Mouse (Mus musculus): ENCODE results near the gene Dusp14.

The Dusp14 gene

DNA sequence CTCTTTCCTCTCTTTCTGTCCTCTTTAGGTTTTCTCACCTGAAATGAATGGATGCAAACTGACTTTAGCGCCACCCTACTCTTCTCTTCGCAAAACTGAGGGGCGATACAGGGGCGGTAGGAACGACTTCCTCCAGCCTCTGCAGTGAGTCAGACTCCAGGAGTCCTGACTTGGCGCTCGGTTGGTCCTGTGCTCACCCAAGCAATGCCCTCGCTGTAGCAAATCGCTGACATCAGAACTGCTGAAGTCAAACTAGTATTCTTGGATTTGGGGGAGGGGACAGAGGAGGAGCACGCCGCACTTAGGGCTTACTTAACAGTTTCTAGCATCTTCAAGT, at the start of gene Dusp14:
Dusp14 (minus strand) TSS at position 228 of the 337 bp plus-strand sequence.
- peak; percentile 59 for DNase-seq

DNA sequence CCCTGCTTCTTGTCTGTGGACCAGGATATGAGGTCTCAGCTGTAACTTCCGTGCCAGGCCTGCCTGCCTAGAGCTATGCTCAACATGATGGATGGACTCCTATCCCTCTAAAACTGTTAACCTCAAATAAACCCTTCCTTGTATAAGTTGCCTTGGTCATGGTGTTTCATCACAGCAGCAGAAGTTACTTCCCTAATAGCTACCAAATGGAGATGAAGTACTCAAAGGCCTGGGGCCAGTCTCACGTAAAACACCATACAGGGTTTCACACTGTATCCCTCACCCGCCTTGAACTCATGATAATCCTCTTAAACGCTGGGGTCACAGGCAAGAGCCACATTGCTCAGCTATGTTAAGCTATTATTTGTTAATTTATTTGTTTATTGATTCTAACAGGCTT, 48.4 kb upstream of the Dusp14 start:
- DNase-seq: no peak

DNA sequence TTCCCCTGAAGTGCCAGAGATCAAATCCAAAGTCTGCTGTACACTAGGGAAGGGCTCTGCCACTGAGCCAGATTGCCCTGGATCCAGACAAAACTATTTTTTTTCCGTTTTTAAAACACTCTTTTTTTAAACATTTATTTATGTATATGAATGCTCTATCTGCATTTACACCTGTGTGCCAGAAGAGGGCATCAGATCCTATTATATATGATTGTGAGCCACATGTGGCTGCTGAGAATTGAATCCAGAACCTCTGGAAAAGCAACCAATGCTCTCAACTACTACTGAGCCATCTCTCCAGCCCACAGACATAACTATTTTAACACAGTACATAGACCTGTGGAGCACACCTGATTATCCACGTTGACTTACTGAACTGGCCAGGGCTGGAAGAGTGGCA, 47.2 kb upstream of the Dusp14 start:
- DNase-seq: no peak

DNA sequence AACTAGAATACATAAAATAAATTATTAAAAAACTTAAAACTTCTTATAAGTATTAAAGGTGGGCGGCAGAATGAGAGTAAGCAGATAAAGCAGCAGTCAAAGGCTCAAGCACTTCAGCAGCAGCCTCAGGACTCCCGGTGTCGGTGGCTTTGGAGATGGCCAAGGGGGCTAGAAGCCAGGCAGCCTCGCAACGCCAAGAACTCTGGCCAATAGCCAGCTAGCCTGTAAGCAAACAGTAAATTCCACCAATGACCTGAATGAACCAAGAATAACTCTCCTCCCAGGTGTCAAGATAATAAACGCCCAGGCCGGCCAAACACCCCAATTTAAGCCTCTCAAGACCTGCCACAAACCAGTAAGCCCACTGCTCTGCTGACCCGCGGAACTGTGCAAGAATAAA, 46.6 kb upstream of the Dusp14 start:
- no peak for DNase-seq

DNA sequence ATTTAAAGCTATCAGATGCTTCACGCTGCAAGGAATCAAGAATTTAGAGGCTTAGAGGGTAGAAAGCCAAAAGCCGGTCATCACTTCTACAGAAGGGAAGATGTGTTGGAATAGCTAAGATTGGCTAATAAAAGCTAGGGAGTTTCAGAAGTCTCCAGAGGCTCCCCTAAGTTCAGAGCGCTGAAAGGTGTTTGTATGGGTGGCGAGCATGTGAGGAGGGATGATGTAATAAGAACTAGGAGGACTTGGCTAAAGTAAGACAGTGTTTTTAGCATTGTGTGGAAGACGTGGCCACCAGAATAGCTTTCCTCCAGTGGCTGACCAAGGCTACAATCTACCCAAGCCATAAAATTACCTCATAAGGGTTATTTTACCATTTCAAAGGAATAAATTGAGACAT, 44.6 kb upstream of the Dusp14 start:
- no peak for DNase-seq

DNA sequence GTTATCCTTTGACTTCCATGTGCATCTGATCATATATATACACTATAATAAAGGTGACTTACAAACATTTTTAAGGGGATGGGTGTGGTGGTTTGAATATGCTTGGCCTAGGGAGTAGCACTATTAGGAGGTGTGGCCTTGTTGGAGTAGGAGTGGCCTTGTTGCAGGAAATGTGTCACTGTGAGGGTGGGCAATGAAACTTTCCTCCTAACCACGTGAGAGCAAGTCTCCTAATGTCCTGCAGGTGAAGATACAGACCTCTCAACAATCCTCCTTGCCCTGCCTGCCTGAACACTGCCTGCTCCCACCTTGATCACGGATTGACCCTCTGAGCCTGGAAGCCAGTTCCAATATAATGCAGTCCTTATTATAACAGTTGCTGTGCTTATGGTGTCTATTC, 38.1 kb upstream of the Dusp14 start:
- no peak for DNase-seq

DNA sequence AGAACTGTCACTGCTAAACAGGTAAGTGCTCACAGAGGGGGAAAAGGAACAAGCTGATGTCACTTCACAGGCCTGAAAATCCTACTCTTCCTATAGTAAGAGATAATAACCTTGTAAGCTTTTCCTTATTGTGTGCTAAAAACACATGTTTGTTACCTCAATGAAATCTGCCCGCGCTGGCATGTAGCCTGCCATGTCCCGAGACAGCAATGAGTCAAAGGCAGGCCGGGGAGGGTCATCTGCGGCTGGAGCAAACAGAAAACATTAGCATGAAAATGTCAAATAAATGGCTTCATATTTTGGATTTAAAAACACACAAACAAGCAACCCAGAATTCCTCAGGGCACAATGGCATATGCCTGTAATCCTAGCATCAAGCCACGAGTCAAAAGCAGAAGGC, 35.0 kb upstream of the Dusp14 start:
- DNase-seq: no peak

DNA sequence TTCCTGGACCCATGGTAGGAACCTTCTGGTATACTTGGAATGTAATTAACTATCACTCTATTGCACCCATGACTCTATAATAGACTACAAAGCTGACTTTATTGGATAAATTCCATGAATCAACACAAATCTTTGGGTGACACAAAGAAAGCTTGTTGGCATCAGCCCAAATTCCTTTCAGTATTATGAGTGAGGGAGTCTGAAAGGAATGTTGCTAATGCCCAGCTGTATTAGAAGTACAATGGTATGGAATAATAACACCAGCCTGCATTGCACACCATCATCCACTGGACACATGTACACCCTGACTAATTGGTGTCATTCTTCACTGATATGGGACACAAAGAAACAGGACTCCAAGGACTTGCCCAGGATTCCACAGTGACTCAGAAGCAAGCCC, 32.1 kb upstream of the Dusp14 start:
- no peak for DNase-seq

DNA sequence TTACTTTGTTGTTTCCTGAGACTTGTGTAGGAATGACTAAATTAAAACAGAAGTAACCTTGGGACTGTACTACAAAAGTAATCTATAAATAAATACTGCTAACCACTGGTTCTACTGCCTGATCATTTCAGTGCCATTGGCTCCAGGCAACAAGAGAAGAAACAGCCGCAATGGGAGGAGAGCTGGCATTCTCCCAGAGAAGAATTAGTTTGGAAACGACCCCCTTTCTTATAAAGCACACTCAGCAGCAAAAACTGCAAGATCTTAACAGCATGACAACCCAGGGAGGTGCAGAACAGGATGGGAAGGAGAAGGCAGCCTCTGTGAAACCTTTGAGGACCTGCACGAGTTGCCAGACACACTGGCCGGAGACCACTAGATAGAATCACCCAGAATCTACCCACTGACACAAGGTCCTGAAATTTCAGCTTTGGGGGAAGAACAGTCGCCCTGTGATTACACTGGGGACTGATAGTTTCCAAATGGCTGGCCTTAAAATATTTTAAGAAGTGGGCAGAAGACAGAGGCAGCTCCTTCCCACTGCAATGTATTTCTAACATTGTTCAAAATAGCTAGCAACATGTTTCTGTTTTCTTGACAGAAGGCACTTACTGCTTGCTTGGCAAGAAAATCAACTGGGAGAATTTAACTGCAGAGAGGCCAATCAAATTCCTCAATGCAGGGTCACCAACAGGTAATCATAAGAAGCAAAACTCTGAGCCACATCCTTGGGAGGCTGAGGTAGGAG, 28.4 kb upstream of the Dusp14 start:
- DNase-seq: peak; percentile 22

DNA sequence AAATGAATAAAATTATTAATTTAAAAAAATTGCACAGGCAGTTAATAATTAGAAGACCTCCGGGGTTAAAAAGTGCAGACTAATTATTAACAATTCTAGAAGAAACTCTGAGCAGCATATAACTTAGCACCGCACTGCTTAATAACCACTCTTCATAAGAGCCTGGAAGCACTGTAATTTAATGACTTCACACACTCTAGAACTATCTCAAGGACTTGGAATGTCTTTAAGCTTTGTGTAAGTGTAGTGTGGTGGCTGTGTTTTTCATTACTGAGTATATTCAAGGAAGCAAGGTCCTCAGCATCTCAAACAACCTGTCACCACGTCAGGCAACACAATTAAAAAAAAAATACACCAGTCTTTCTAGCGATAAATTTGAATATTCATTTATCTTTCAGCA, 26.0 kb upstream of the Dusp14 start:
- no peak for DNase-seq

DNA sequence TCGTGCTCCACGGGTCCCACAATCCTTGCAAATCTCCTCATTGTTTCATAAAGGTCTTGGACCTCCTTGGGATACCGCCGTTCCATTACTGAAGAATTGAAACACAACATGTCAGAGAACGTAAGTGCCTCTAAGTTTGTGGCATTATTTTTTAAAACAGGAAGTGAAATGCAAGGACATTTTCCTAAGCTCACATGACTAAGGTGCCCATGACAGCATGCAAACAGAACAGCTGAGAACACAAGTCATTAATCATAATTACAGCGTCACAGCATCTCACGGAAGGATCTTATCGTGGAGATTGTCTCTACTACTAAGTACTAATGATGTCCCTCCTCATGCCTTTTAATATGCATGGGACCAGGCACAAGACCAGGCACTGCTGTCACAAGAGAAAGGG, 21.5 kb upstream of the Dusp14 start:
- DNase-seq: no peak

DNA sequence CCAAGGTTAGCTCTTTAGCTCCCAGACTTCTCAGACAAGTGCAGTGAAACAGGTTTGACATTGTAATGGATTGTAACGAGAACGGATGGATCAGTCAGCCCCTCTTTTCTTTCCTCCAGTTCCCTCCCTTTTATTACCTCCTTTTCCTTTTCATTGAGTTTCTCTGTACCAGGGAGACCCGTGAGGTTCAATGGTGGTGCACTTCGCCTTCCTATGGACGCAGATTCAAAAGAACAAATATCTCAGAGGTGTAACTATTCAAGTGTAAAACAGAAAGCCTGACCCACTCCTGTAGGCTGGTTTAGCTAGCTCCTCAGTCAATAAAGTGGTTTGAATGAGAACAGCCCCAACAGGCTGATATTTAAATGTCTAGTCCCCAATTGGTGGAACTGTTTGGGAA, 12.8 kb upstream of the Dusp14 start:
- DNase-seq: no peak

DNA sequence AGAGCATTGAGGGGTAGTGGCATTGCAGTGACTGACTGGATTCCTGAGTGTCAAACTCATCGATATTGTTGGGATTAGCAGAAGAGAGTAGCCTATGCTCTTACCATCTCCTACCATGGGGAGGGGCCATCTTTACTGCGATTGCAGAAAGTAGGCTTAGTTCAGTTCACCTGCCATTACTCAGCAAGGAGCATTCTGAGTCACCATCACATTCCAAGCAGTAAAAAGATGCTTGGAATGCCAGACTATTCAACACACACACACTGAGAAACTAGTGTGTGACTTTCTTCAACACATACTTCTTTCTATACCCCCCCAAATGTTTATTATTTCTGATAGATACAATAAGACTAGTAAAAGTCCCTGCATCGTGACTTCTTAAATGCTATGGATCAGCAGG, 11.3 kb upstream of the Dusp14 start:
- DNase-seq: no peak

DNA sequence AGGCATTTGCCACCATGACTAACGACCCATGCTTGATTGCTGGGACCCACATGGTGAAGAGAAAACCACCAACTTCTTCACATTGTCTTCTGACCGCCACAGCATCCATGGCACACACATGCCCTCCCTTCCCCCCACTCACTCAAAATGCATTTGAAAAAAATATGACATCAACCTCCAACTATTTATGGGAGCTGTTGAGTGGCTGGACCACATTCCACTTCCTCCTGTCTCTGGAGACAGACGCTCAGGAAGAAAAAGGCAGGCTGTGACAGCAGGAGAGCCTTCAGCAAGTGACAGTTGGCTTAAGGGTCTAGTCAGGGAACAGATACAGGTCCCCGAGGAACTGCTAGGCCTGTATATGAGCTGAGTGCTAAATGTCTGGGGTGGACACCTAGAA, 10.8 kb upstream of the Dusp14 start:
- no peak for DNase-seq

DNA sequence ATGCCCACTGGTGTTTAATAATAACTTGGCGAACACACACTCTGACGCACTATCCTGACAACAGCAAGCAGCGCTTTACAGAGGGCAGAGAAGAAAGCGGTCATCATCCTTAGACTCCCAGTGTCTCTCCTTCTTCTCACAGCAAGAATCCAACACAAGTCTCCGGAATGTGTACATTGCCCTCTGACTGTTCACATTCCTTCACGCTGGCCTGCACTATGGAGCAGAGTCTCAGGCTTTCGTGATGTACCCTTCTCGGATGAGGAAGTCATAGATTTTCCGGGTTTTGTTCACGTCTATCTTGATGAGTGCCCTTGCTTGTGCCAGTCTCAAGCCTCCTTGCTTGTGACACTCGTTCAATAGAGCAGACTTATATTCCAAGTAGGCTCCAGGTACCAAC, 10.3 kb upstream of the Dusp14 start:
- no peak for DNase-seq

DNA sequence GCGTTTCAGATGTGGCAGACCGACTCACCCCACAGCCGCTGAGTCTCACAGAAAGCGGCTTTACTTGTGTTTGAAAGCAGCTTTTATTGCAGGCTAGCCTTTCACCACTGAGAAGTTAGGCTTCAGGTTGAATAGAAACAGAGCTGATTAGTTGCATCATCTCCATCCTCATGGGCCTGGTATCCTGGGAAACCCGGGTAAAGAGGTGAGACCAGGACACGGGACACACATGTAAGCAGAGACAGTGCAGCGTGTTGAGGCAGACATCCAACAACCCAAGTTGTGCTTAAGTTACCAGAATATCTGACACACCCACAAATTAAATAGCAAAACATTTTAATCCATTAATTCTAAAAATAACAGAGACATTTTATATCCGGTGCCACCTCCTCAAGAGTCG, 9.5 kb upstream of the Dusp14 start:
- DNase-seq: no peak

DNA sequence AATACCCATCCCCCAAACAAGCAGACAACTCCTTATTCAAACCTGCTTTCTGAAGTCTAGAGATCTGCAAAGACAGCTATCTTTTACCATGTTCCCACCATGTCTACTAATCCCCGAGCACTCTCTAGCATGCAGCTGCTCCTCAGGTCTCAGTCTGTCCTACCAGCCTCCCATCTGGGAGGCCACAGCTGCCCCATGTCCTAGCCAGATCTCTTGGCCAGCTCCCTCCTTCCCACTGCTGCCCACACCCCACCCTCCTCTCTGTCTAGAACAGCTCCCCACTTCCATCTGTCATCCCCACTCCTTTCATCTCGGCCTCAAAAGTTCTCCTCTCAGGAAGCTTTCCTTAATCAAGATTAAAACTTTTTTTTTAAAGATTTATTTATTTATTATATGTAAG, 7.9 kb upstream of the Dusp14 start:
- no peak for DNase-seq

DNA sequence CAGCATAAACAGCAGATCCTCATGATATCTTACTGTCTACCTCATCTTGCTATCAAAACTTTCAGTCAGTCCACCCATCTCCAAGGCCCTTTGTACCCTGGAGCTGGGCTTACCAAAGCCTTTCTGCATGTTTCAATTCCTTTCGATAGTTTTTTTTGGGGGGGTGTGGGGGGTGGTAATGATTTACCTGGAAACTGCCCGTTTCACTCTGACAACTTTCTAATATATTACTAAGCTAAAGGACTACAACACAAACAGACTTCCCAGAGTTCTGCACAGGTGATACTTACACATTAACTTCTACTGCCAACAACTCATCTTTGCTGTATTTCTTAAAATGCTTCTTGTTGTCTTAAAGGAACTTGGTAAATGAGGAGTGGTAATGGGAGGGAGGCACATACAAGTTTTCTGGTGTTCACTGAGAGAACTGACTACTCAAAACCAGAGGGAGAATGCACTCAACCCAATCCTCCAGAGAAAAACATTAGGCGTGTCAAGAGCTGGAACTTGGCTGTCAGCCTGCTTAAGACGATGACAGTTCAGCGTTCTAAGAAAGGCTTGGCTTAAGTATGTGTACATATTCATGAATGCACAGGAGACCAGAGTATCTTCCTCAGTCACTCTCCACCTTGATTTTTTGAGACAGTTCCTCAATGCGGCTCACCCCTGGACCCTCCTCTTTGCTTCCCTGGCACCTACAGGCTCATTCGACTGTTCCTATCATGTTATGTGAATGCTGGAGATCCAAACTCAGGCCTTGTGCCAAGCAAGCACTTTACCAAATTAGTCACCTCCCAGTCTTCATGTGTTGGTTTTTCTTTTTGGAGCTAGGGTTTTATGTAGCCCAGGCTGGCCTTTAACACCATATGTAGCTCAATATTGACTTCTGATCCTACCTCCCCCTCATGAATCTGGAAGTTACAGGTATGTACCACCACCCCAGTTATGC, 5.0 kb upstream of the Dusp14 start:
- peak; percentile 43 for DNase-seq

DNA sequence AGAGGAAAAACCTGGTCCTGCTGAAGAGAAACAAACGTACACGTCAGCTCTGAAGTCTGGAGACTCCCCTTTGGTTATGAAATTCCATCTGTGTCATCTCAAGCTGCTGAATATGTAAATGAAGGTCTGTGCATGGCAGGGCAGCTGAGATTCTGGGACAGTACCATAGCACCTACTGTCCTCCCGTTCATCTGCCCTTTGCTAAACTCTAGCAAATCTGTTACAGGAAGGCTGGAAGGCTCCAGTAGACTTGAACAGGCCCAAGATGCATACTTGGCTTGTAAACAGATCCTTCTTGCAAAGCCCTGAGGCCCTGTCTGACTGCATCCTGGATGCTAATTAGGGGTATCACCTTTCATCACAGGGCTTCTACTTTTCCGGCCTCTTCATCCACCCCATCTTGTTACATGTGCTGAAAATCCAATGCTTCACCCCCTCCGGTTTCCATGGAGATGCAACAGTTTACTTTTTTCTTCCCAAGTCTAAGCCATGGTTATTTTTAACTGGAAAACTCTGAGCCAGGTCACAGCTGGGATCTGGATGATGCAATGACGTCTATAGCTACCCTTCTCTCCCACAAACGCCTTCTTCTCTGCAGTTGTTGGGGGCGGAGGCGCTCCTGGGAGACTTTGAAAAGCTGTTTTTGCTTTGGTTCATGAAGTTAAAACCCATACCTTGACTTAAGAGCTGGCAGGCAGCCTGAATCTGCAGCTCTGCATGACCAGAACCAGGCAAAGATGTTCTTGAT, 4.0 kb upstream of the Dusp14 start:
- DNase-seq: peak; percentile 76

DNA sequence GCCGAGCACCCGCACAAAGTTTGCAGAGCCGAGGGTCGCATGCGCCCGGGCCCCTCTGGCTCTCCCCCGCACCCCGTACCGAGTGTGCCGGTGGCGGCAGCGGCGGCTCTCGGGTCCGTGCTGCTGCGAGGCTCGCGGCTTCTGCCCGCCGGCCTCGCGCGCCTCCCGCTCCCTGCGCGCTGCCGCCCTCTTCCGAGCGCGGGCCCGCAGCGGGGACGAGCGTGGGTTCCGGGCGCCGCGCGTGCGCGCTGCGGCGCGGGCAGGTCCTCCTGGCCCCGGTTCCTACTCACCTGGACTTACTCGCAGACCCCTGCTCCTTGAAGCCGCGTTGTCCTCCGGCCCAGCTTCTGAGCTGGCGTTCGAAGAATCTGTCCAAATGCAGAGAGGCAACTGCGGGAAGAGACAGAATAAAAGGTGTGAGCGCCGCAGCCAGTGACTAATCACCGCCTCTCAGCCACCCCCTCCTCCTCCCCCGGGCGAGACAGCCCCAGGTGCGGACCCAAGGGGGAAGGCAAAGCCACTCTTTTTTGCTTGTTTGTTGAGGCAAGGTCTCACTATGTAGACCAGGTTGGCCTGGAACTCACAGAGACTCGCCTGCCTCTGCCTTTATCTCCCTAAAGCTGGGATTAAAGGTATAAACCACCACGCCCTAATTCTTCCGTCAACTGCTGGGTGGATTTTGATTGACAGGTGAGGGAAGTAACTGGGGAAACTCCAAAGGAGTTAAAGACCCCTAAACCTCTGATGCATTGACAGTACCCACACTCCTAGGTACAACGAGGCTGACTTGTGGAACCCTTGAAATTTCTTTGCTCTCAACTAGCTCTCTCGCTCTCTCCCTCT, 649 bp downstream of the Dusp14 start:
- DNase-seq: peak; percentile 76

DNA sequence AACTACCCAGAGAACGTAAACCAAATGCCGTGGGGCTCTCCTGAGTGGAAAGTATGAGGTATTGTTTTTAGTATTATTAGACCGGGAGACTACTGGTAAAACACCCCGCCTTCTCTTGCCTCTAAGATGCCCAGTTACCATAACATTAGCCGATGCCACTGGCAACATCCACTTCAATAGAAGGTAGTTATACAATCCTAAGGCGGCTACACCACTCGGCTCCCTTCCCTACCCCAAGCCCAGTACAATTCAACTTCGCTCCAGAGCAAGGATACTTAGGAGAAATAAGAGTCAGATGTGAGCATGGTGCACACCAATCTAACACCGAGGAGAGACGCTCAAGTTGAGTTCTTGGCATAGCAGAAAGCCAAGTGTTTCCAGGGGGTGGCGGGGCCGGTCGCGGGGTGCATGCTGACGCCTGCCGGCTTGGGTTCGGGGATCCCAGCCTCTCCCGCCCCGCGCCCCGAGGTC, 1.3 kb downstream of the Dusp14 start:
- DNase-seq: no peak

DNA sequence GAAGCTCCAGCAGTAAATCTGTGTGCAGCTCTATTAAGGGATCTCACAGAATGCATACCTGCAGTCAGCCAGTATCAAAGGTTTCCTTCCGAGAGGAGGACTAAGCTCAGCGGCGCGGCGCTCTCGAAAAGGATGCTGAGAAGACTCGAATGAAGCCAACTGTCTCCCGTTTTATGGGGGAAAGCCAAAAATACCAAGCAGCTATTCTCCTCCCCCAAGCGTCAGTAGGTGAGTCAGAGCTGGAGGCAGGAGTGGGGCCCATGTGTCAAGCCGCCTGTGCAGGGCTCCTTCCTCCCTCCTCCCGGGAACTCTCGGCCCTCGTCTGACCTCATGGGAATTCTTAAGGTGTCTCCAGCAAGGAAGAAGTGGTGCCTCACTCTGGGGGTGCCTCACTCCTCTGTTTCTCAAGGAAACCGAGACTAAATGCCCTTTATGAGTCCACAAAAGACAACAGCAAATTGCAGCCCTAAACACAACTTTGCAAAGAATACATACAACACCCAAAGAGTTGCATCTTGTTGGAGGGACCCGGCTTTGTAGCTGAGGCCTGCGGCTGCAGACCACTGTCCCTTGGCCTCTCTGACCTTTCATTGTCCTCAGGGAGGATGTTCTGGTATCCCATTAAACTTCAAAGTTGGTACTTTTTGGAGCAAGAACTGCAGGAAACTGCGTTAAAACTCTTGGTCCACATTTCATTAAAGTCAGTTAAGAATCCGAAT, 2.0 kb downstream of the Dusp14 start:
- peak; percentile 73 for DNase-seq
